Mouse (Mus musculus) heart, postnatal 0 days (tissue): Measurements from ENCODE around the gene Pdgfc. TPM values are rescaled to one million over a fixed set of nuclear protein-coding genes. Genes with fewer than 3 reads are reported as not detected.

Source experiments
- ATAC-seq: fragments of 200-750 bp; cut with Nextera tagmentation; 2 replicates; pipeline ENCODE4 v1.8.0; 2017; ENCODE audit warnings: low read depth, moderate number of reproducible peaks, moderate library complexity; ENCODE audit not compliant: insufficient read depth
- DNase-seq: peaks from one replicate; pipeline ENCODE4 v3.0.0-alpha.2; 2016; ENCODE audit warnings: low spot score
- H3K27ac ChIP-seq: fragments of 300-500 bp; sonication (generic); 2 replicates; pipeline ENCODE4 v1.5.1; 2014; ENCODE audit warnings: low read depth, mild to moderate bottlenecking
- H3K27me3 ChIP-seq: fragments of 300-500 bp; sonication (generic); 2 replicates; pipeline ENCODE4 v1.6.1; 2014; ENCODE audit warnings: low read length, mixed read lengths; ENCODE audit not compliant: control insufficient read depth, insufficient read depth
- H3K36me3 ChIP-seq: fragments of 300-500 bp; sonication (generic); replicated peaks from 2 replicates; pipeline ENCODE4 v1.6.1; 2014; ENCODE audit warnings: low read length, mixed read lengths; ENCODE audit not compliant: control insufficient read depth, insufficient read depth
- H3K4me1 ChIP-seq: fragments of 300-500 bp; sonication (generic); 2 replicates; pipeline ENCODE4 v1.6.1; 2014; ENCODE audit warnings: antibody characterized with exemption; ENCODE audit not compliant: control insufficient read depth, insufficient read depth
- H3K4me2 ChIP-seq: fragments of 300-500 bp; sonication (generic); 2 replicates; pipeline ENCODE4 v1.6.1; 2014; ENCODE audit warnings: low read depth, mild to moderate bottlenecking, low read length, moderate library complexity
- H3K4me3 ChIP-seq: fragments of 300-500 bp; sonication (generic); 2 replicates; pipeline ENCODE4 v1.5.1; 2014; ENCODE audit warnings: low read depth, low read length
- H3K9ac ChIP-seq: fragments of 300-500 bp; sonication (generic); replicated peaks from 2 replicates; pipeline ENCODE4 v1.6.1; 2014; ENCODE audit warnings: low read depth, low read length, mixed read lengths
- H3K9me3 ChIP-seq: fragments of 300-500 bp; sonication (generic); replicated peaks from 2 replicates; pipeline ENCODE4 v1.6.1; 2016; ENCODE audit warnings: low read length; ENCODE audit not compliant: control insufficient read depth
- CTCF ChIP-seq: IDR thresholded peaks from 2 replicates; pipeline ENCODE4 v1.5.1; 2016; ENCODE audit warnings: antibody characterized with exemption, control low read depth, low read depth
- EP300 ChIP-seq: IDR thresholded peaks from 2 replicates; pipeline ENCODE4 v1.6.1; 2016; ENCODE audit warnings: antibody characterized with exemption, low read depth
- WGBS: fragments of 180-500 bp; shearing (Covaris S2); extraction: QIAGEN DNeasy Blood & Tissue Kit; methylation state at CpG from one replicate; pipeline ENCODE4 v1.1.7; 2014; 5-methylcytosine and 5-hydroxymethylcytosine counted together
- polyA plus RNA-seq: library from polyadenylated mRNA; unstranded; fragments of >200 nt; fragmentation: Nextera tagmentation; extraction: Ambion mirVana; gene quantifications from 2 replicates; pipeline ENCODE4 v1.2.1, GENCODE M21; 2015
- total RNA-seq: library from RNA; depleted of rRNA; stranded (reverse); fragments of >200 nt; gene quantifications from 2 replicates; pipeline ENCODE4 v1.2.3, GENCODE M21; 2014; ENCODE audit warnings: low replicate concordance

The Pdgfc gene
- total and polyA plus RNA-seq, 2 experiments from 2014 or later = 1.7 to 4.1 TPM

DNA sequence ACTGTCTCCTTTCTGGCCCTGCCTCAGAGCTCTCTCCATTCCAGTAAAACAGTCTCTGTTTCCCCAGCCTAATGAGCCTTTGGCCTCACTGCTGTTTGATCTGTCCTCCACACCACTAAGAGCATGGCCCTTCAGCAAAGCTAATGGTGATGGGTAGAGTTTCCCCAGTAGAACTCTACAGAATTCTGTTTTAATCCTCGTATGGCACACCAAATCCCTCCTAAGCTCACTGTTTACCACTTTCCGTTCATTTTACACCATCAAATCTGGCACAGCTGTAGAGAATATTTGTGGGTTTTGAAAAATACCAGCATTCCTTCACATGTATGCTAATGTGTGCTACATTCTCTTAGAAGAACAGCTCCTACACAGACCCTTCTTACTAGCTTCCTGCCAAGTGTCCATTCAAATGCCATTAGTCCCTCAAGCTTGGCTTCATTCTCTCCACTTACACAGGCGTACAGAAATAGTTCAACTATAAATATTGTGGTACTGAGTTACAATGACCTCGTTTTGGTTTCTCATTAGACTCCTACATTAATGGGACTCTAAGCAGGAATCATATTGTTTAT is 179.4 kb downstream of the Pdgfc start:
- no peak overlapping the region for H3K9ac ChIP-seq

DNA sequence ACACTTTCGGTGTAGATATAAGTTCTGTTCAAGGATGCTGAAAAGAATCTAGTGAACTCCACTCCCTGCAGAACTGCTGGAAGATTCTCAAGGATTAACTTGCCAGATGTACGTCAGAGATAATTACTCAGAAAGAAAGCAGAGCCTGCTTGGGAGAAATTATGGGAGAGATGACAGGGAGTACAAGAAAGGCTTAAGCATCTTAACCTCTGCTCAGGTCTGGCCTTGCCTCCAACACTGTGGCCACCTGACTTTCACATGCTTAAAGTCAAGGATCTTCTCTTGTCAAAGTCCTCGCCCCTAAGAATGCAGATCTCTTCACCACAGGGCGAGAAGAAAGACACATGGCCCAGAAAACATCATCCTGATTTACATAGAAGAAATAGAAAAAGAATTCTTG is 185.5 kb downstream of the Pdgfc start:
- H3K36me3 ChIP-seq = no peaks in the 10 kb centered on the region
- no peak for TF ChIP-seq CTCF
- no peak for TF ChIP-seq EP300
- no peak overlapping the region for H3K27ac ChIP-seq
- H3K27me3 ChIP-seq = no peaks in the 10 kb centered on the region
- DNase-seq (no peak), ATAC-seq (no peak)
- no peaks in the 10 kb centered on the region for H3K4me1 ChIP-seq
- 51% methylated on average over 4 of the region's 4 CpGs for WGBS
- no peak overlapping the region for H3K9ac ChIP-seq
- no peaks in the 10 kb centered on the region for H3K9me3 ChIP-seq
- no peak overlapping the region for H3K4me3 ChIP-seq
- no peak overlapping the region for H3K4me2 ChIP-seq

More for the DNA sequence above, 179.4 kb downstream of the Pdgfc start:
- Histone ChIP-seq H3K4me2 (no peak overlapping the region), H3K9me3 (no peaks in the 10 kb centered on the region), H3K4me1 (0 out of 2 replicates have a peak, but pooled peaks cover 6% of the 10 kb centered on the region), H3K4me3 (no peak overlapping the region), H3K36me3 (no peaks in the 10 kb centered on the region), H3K27me3 (no peaks in the 10 kb centered on the region), H3K27ac (no peak overlapping the region)
- no peak for DNase-seq
- TF ChIP-seq EP300 (no peak), CTCF (no peak)
- 56% methylated on average over 4 of the region's 4 CpGs for WGBS
- no peak for ATAC-seq

DNA sequence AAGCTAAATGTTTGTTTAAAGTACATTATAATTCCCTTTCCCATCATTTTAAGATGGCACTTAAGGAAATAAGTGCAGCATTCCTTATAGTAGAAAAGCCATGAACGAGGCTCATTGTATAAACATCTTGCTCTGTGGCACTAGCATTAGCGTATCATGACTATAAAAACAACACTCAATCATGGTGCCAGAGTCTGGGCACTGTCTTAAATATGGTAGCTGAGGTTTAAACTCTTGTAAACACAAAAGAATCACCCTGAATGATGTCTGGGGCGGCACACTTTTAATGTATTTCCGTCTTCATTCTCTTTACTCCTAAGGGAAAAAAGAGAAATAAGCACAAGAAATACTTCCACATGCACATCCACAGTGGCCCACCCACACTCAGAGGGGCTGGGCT is 192.1 kb downstream of the Pdgfc start:
- TF ChIP-seq CTCF = no peak
- TF ChIP-seq EP300 = no peak

DNA sequence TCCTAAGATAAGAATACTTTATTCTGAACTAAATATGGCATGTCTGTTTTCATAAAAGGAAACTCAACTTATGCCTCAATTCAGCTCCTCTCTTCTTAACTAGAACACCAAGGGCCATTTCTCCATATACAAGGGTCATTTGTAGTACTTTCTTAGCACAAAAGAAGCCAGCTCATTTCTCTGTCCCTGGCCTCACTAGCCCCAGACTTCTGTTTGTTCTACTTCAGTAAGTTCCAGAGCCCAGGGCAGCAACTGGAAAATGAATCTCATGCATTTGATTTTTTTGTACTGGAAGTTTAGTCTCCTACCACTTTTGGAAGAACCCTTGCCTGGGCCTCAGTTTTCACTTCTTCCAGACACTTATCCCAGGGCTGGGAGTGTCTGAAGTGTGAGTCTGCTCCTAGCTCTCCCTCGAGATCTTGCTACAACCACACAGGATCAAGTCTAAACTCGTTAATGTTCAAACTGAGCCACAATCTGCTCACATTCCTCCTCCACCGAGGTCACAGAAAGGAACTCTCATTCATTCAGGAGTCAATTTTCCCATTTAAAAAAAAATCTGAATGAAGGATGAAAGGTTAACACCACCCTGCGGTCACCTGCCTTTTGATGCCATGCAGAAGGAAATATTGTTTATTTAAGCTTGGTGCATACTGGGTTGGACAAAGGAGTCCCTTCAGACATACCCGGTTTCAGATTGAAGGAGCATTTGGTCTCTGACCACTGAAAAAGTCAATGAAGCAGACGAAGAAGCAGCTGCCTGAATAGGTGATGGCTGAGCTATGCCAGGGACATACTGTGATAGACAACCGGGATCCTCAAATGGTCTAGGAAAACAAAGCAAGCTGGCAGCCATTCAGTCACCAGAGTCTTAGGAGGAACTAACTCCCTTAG is 206.7 kb downstream of the Pdgfc start:
- Histone ChIP-seq H3K4me1 (no peaks in the 10 kb centered on the region), H3K4me3 (no peak overlapping the region), H3K9ac (no peak overlapping the region), H3K27me3 (no peaks in the 10 kb centered on the region), H3K9me3 (no peaks in the 10 kb centered on the region), H3K4me2 (no peak overlapping the region), H3K27ac (no peak overlapping the region), H3K36me3 (no peaks in the 10 kb centered on the region)
- whole genome bisulfite sequencing = 38% methylated on average over 7 of the region's 7 CpGs
- ATAC-seq = no peak
- no peak for DNase-seq
- TF ChIP-seq CTCF (no peak), EP300 (no peak)

More for the DNA sequence above, 192.1 kb downstream of the Pdgfc start:
- DNase-seq = no peak
- WGBS = 67% methylated on average over 4 of the region's 4 CpGs
- Histone ChIP-seq H3K9ac (no peak overlapping the region), H3K27ac (no peak overlapping the region), H3K4me2 (no peak overlapping the region), H3K27me3 (no peaks in the 10 kb centered on the region), H3K4me1 (no peaks in the 10 kb centered on the region), H3K9me3 (no peaks in the 10 kb centered on the region), H3K4me3 (no peak overlapping the region), H3K36me3 (no peaks in the 10 kb centered on the region)
- no peak for ATAC-seq

GRCm38 (mm10) chr3:81243591-81243990 is 207.4 kb downstream of the Pdgfc start:
- Histone ChIP-seq H3K36me3 (no peaks in the 10 kb centered on the region), H3K4me2 (no peak overlapping the region), H3K27me3 (no peaks in the 10 kb centered on the region), H3K9ac (no peak overlapping the region), H3K27ac (no peak overlapping the region), H3K4me1 (no peaks in the 10 kb centered on the region), H3K9me3 (no peaks in the 10 kb centered on the region), H3K4me3 (no peak overlapping the region)
- DNase-seq (no peak), ATAC-seq (no peak)
- 73% methylated on average over 6 of the region's 6 CpGs for WGBS
- no peak for TF ChIP-seq EP300
- no peak for TF ChIP-seq CTCF
